Mouse (Mus musculus): ENCODE measurements around the gene Krtap9-5. TPM values are rescaled to one million over a fixed set of nuclear protein-coding genes. Genes with fewer than 3 reads are reported as not detected.

The Krtap9-5 gene
- not detected in 2 replicates for polyA plus RNA-seq (2015; fragmentation: Nextera tagmentation; extraction: Ambion mirVana)

DNA sequence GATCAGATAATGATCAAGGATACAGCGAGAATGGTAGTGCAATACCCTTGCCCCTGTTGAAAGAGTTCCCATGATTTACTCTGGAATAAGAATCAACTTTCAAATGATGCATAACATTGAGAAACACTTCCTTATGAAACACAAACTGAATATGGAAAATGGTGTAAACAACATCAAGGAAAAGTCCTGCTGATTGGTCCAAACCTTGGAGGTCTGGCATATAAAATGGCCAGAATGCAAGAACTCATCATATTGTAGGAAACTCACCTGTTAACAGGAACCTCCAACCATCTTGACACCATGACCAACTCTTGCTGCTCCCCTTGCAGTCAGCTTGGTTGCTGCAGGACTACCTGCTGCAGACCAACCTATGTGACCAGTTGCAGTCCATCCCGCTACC is at the start of gene Krtap9-5:
Gene Krtap9-5, plus strand, starts transcription at position 301 of the 400 bp plus-strand sequence.
- Histone ChIP-seq H3K9me3 (no peaks in the 10 kb centered on the region), H3K27me3 (replicated peaks) (no peaks in the 10 kb centered on the region), H3K4me3 (replicated peaks) (no peak within 1 kb of the TSS), H3K4me1 (no peaks in the 10 kb centered on the region), H3K27ac (no peak within 1 kb of the TSS), H3K36me3 (no peaks in the 10 kb centered on the region), H3K9ac (no peak within 1 kb of the TSS), H3K4me2 (no peak within 1 kb of the TSS)
- WGBS = 84% methylated on average over 2 of the region's 2 CpGs
- ATAC-seq (ENCODE audit: insufficient read depth, low FRiP score, low read depth) = no peak

DNA sequence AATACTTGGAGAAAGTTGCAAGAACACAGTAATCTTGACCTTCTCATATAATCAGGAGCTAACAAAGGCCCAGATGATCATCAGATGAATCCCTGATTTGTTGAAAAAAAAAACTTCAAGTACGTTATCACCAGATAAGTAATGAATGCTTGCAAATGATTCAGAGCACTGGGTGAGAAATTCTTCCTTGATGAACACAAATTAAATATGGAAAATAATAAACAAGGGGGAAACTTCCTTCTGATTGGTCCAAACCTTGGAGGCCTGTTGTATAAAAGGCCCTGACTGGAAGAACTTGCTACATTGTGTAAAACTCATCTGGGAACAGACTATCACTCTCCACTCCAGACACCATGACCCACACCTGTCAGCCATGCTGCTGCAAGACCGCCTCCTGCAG is 40.7 kb upstream of the Krtap9-5 start, which contains the start of gene Krtap31-1:
Gene Krtap31-1, plus strand, starts transcription at position 301 of the 400 bp plus-strand sequence.
- Histone ChIP-seq H3K9me3 (no peaks in the 10 kb centered on the region), H3K4me1 (no peaks in the 10 kb centered on the region), H3K27ac (no peak within 1 kb of the TSS), H3K9ac (no peak within 1 kb of the TSS), H3K36me3 (no peaks in the 10 kb centered on the region), H3K4me2 (no peak within 1 kb of the TSS), H3K27me3 (replicated peaks) (no peaks in the 10 kb centered on the region), H3K4me3 (replicated peaks) (no peak within 1 kb of the TSS)
- no peak for ATAC-seq (ENCODE audit: insufficient read depth, low FRiP score, low read depth)
- 81% methylated on average over 2 of the region's 2 CpGs for WGBS

DNA sequence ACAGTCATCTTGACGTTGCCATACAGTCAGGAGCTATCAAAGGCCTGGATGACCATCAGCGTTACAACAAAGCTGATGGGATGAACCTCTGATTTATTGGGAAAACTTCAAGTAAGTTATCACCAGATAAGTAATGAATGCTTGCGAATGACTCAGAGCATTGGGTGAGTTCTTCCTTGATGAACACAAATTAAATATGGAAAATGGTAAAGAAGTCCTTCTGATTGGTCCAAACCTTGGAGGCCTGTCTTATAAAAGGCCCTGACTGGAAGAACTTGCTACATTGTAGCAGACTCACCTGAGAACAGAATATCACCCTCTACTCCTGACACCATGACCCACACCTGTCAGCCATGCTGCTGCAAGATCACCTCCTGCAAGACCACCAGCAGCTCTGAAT is 33.8 kb upstream of the Krtap9-5 start, which contains the start of gene Gm11565:
Gene Gm11565, plus strand, starts transcription at position 301 of the 400 bp plus-strand sequence.
- H3K27ac ChIP-seq = no peak within 1 kb of the TSS
- no peaks in the 10 kb centered on the region for H3K36me3 ChIP-seq
- no peaks in the 10 kb centered on the region for H3K27me3 ChIP-seq (replicated peaks)
- H3K9me3 ChIP-seq = no peaks in the 10 kb centered on the region
- 90% methylated on average over 3 of the region's 3 CpGs for WGBS
- no peak for ATAC-seq (ENCODE audit: insufficient read depth, low FRiP score, low read depth)
- H3K4me2 ChIP-seq = no peak within 1 kb of the TSS
- H3K4me3 ChIP-seq (replicated peaks) = no peak within 1 kb of the TSS
- no peaks in the 10 kb centered on the region for H3K4me1 ChIP-seq
- H3K9ac ChIP-seq = no peak within 1 kb of the TSS

DNA sequence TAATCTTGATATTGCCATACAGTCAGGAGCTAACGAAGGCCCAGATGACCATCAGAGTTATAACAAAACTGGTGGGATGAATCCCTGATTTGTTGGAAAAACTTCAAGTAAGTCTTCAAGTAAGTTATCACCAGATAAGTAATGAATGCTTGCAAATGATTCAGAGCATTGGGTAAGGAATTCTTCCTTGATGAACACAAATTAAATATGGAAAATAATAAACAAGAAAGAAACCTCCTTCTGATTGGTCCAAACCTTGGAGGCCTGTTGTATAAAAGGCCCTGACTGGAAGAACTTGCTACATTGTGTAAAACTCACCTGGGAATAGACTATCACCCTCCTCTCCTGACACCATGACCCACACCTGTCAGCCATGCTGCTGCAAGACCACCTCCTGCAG is 12.3 kb upstream of the Krtap9-5 start, which contains the start of gene Krtap31-2:
Gene Krtap31-2, plus strand, starts transcription at position 301 of the 400 bp plus-strand sequence.
- Histone ChIP-seq H3K27me3 (replicated peaks) (no peaks in the 10 kb centered on the region), H3K4me2 (no peak within 1 kb of the TSS), H3K9me3 (no peaks in the 10 kb centered on the region), H3K4me3 (replicated peaks) (no peak within 1 kb of the TSS), H3K27ac (no peak within 1 kb of the TSS), H3K36me3 (no peaks in the 10 kb centered on the region), H3K9ac (no peak within 1 kb of the TSS), H3K4me1 (no peaks in the 10 kb centered on the region)
- ATAC-seq (ENCODE audit: insufficient read depth, low FRiP score, low read depth) = no peak
- WGBS = 85% methylated on average over 1 of the region's 1 CpGs

DNA sequence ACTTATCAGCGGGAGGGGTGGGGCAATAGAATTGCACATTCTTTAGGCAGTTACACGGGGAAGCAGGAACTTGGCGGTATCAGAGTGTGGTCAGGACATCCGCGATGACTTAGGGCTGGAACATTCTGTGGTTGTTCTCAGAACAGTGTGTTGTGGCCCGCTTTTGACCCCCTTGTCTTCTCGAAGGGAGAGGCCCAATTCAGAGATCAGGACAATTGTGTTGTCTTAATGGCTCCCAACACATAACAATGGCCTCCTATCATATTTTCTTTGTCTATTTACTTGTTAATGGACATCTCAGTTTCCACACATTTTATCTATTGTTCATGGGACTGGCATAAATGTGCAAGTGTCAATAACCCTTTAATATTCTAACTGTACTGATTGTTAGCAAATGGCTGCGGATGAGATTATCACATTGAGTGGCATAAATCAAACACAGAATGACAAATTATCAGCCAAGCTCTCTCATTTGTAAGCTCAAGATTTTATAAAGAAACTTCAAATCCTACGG is 10.5 kb upstream of the Krtap9-5 start:
- no peaks in the 10 kb centered on the region for H3K9me3 ChIP-seq
- H3K9ac ChIP-seq = no peak overlapping the region
- no peak overlapping the region for H3K4me3 ChIP-seq (replicated peaks)
- no peak overlapping the region for H3K27ac ChIP-seq
- H3K27me3 ChIP-seq (replicated peaks) = no peaks in the 10 kb centered on the region
- no peak overlapping the region for H3K4me2 ChIP-seq
- 82% methylated on average over 9 of the region's 9 CpGs for WGBS
- no peaks in the 10 kb centered on the region for H3K36me3 ChIP-seq
- H3K4me1 ChIP-seq = no peaks in the 10 kb centered on the region
- ATAC-seq (ENCODE audit: insufficient read depth, low FRiP score, low read depth) = no peak

DNA sequence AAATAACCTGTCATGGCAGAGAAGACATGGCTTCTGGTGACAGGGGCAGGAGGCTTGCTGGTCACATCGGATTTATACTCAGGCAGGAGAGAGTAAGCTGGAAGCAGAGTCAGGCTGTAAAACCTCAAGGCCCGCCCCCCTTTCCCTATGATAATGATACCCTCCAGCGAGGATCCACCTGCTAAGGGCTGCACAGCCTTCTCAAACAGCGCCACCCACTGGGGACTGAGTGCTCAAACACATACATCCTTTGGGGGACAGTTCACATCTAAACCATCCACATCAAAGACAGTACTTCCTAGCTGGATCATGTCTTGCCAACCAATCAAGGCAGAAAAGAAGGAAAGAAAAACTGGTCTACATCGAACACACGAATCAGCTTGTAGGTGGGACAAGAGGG is 15.9 kb downstream of the Krtap9-5 start:
- no peaks in the 10 kb centered on the region for H3K9me3 ChIP-seq
- no peaks in the 10 kb centered on the region for H3K27me3 ChIP-seq (replicated peaks)
- no peaks in the 10 kb centered on the region for H3K36me3 ChIP-seq
- 66% methylated on average over 6 of the region's 6 CpGs for WGBS
- no peak overlapping the region for H3K9ac ChIP-seq
- H3K4me2 ChIP-seq = no peak overlapping the region
- H3K4me1 ChIP-seq = no peaks in the 10 kb centered on the region
- H3K27ac ChIP-seq = no peak overlapping the region
- ATAC-seq (ENCODE audit: insufficient read depth, low FRiP score, low read depth) = no peak
- no peak overlapping the region for H3K4me3 ChIP-seq (replicated peaks)

DNA sequence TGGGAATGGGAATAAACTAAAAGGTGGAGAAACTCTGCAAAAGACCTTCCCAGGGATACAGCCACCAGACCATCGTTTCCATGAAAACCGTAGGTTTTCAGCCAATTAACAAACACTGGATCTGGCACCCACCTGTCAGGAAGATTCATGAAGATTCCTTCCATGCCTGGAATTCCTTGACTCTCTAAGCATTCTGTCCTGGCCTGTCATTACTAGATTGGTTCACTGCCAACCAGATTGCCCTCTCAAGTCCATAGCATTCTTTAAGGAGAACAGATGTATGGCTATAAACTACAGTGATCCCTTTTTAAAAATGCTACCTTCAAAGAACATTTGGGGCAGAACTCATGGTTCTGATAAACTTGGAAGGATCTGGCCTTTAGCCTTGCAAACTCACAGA is 17.7 kb downstream of the Krtap9-5 start:
- Histone ChIP-seq H3K9ac (no peak overlapping the region), H3K27me3 (replicated peaks) (no peaks in the 10 kb centered on the region), H3K4me1 (no peaks in the 10 kb centered on the region), H3K27ac (no peak overlapping the region), H3K4me2 (no peak overlapping the region), H3K9me3 (no peaks in the 10 kb centered on the region), H3K36me3 (no peaks in the 10 kb centered on the region), H3K4me3 (replicated peaks) (no peak overlapping the region)
- 16% methylated on average over 2 of the region's 2 CpGs for WGBS
- no peak for ATAC-seq (ENCODE audit: insufficient read depth, low FRiP score, low read depth)

DNA sequence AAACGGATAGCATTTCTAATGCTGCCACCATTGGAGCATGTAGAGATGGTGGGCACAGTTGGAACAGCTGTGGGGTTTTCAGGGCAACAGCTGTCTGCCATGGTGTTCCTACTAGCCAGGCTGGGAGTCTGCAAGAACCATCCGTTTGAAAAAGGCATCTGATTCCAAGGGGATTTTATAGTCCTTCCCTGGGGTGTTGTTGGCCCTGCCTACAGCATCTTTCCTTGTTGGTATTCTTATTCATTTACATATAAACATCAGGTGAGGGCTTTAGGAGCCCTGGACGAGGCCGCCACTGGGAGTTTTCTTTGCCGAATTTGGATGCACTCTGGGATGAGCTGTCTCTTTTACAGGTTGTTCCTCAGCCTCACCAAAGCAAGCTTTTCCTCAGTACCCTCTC is 30.7 kb downstream of the Krtap9-5 start, which contains the start of gene Krtap29-1:
Gene Krtap29-1, minus strand, starts transcription at position 101 of the 400 bp plus-strand sequence.
- ATAC-seq (ENCODE audit: insufficient read depth, low FRiP score, low read depth) = no peak
- H3K36me3 ChIP-seq = no peaks in the 10 kb centered on the region
- no peaks in the 10 kb centered on the region for H3K4me1 ChIP-seq
- 78% methylated on average over 5 of the region's 5 CpGs for WGBS
- no peak within 1 kb of the TSS for H3K4me3 ChIP-seq (replicated peaks)
- H3K9me3 ChIP-seq = no peaks in the 10 kb centered on the region
- H3K27ac ChIP-seq = no peak within 1 kb of the TSS
- H3K4me2 ChIP-seq = no peak within 1 kb of the TSS
- no peaks in the 10 kb centered on the region for H3K27me3 ChIP-seq (replicated peaks)
- H3K9ac ChIP-seq = no peak within 1 kb of the TSS

DNA sequence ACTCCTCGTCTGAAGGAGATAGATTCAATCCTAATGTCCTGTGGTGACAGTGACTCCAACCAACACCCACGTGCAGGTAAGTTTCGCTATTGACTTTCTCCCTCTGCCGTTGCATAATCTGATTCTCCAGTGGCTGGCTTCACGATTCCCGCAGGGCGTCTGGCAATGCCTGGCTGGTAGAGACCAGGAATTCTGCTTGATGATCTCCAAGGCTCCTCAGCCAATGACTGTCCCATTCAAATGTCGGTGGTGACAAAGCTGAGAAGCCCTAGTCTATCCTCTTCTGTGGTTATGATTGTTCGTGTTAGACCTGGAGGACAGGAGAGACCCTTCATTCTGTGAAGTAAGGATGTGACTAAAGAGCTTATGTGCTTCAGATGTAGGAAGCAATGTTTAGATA is 34.5 kb downstream of the Krtap9-5 start:
- no peak overlapping the region for H3K9ac ChIP-seq
- no peak overlapping the region for H3K4me2 ChIP-seq
- 90% methylated on average over 9 of the region's 9 CpGs for WGBS
- no peak overlapping the region for H3K4me3 ChIP-seq (replicated peaks)
- ATAC-seq (ENCODE audit: insufficient read depth, low FRiP score, low read depth) = no peak
- H3K27me3 ChIP-seq (replicated peaks) = no peaks in the 10 kb centered on the region
- H3K36me3 ChIP-seq = no peaks in the 10 kb centered on the region
- no peaks in the 10 kb centered on the region for H3K4me1 ChIP-seq
- no peak overlapping the region for H3K27ac ChIP-seq
- H3K9me3 ChIP-seq = no peaks in the 10 kb centered on the region

DNA sequence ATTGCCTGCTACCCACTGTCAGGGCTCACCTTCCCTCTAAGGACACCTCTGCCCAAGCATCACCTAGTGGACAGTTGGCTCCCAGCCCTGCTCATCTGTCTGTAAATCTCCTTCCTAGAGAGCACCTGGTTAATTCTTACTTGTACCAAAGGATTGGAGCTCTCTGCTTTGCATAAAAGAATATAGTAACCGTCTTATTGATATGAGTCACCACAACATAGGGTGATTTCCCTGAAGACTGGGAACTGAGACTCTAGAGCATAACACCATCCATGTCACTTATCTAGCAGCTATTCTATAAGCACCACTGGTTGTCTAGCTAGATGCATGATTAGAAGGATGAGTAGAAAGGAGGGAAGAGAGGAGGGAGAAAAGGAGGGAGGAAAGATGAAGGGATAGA is 35.2 kb downstream of the Krtap9-5 start:
- H3K9me3 ChIP-seq = no peaks in the 10 kb centered on the region
- H3K27ac ChIP-seq = no peak overlapping the region
- H3K4me1 ChIP-seq = no peaks in the 10 kb centered on the region
- H3K4me3 ChIP-seq (replicated peaks) = no peak overlapping the region
- no peak for ATAC-seq (ENCODE audit: insufficient read depth, low FRiP score, low read depth)
- no peaks in the 10 kb centered on the region for H3K27me3 ChIP-seq (replicated peaks)
- H3K9ac ChIP-seq = no peak overlapping the region
- H3K36me3 ChIP-seq = no peaks in the 10 kb centered on the region
- 93% methylated on average over 1 of the region's 1 CpGs for WGBS
- H3K4me2 ChIP-seq = no peak overlapping the region

DNA sequence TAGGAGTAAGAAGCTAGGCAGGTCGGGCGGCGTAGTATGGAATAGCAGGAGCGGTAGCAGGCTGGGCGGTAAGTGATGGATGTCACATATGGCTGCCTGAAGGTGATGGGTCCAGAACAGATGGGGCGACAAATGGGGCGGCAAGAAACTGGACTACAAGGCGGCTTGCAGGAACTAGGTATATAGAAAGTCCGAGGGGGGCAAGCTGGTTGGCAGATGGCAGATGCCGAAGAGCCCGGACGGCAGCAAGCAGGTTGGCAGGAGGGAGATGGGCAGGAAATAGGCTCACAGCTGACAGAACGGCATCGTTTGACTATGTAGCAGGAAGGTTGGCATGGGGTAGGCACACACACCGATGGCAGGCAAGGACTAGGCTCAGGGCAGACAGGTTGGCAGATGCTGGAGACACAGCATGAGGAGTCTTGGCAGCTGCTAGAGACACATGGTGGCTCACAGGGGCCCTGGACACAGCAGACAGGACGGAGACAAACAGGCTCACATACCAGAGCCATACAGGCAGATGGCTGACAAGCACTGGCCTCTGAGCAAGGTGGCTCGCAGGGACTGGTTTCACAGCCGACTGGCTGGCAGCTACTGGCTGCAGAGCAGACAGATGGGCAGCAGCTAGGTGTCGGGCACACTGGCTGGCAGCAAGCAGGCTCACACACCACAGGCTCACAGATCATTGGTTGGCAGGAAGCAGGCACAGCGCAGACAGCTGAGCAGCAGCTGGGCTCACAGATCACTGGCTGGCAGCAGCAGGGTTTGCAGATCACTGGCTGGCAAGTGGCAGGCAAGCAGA is 37.2 kb downstream of the Krtap9-5 start:
- no peaks in the 10 kb centered on the region for H3K4me1 ChIP-seq
- no peaks in the 10 kb centered on the region for H3K27me3 ChIP-seq (replicated peaks)
- H3K27ac ChIP-seq = no peak overlapping the region
- H3K9me3 ChIP-seq = no peaks in the 10 kb centered on the region
- H3K4me2 ChIP-seq = no peak overlapping the region
- ATAC-seq (ENCODE audit: insufficient read depth, low FRiP score, low read depth) = no peak
- H3K4me3 ChIP-seq (replicated peaks) = no peak overlapping the region
- 80% methylated on average over 20 of the region's 20 CpGs for WGBS
- H3K36me3 ChIP-seq = no peaks in the 10 kb centered on the region
- H3K9ac ChIP-seq = no peak overlapping the region

DNA sequence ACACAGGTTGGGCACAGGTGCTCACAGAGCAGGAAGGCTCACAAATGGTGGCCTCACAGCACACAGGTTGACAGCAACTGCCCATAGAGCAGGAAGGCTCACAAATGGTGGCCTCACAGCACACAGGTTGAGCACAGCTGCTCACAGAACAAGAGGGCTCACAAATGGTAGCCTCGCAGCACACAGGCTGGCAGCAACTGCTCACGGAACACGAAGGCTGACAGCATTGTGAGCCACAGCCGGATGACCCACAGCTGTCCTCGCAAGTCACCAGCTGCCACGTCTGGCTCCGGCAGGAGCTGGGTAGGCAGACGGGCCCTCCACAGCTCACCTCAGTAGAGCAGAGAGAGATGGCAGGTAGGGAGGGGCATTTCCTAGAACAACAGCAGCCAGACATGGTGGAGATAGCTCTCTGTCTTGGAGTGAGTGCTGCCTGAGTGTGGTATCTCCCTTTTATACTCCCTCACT is 37.9 kb downstream of the Krtap9-5 start, which contains the start of gene Krtap16-1:
Gene Krtap16-1, minus strand, starts transcription at position 418 of the 468 bp plus-strand sequence.
- no peaks in the 10 kb centered on the region for H3K27me3 ChIP-seq (replicated peaks)
- no peak within 1 kb of the TSS for H3K4me3 ChIP-seq (replicated peaks)
- H3K9me3 ChIP-seq = no peaks in the 10 kb centered on the region
- no peak within 1 kb of the TSS for H3K9ac ChIP-seq
- ATAC-seq (ENCODE audit: insufficient read depth, low FRiP score, low read depth) = no peak
- no peak within 1 kb of the TSS for H3K4me2 ChIP-seq
- no peaks in the 10 kb centered on the region for H3K4me1 ChIP-seq
- no peak within 1 kb of the TSS for H3K27ac ChIP-seq
- WGBS = 68% methylated on average over 8 of the region's 8 CpGs
- no peaks in the 10 kb centered on the region for H3K36me3 ChIP-seq
